Mouse (Mus musculus): Measurements from ENCODE around the gene Ofcc1. TPM values are rescaled to one million over a fixed set of nuclear protein-coding genes. Genes with fewer than 3 reads are reported as not detected.

Gene Ofcc1
- under 1 TPM in 1 of 2 experiments, not detected in 1; 0.36 TPM for polyA plus RNA-seq (2017; shearing (Covaris generic))

GRCm38 (mm10) chr13:40361288-40361687, at the start of gene Ofcc1:
Gene Ofcc1, minus strand, starts transcription at chr13:40361450.

Measured in inflammation-experienced regulatory T-cells (primary cell).